Mouse (Mus musculus): Measurements from ENCODE around the gene Rap1a.

Rap1a gene

DNA sequence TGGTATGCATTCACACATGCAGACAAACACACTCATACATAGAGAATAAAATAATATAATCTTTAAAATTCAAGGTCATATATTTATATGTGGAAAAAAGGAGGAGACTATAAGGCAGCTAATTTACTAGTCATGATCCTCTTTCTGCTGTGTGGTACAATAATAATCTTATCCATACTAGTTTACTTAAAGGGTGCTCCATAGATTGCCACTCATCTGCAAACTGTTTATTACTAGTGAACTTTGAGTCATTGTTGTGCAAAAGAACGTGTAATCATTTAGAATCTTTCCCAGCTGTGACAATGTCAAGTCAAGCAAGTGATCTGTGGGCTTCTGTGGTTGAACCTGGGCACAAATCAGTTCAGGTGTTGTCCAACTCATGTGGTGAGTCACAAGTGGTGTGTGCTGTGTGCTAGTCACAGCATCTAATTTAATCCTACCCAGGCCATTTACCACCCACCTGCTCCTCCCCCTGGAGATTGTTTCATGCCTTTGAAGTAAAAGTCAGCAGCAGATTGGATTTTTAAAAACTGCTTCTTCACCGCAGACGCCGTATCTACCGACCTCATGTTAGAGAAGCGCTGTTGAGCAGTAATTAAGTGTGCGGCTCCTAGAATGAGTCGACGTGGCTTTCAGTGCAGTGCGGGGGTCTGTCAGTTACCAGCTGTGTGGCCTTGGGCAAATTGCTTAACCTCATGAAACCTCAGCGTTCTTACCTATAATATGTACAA, 5.5 kb upstream of the Rap1a start:
- DNase-seq (ENCODE audit: low read depth, low spot score) = no peak

DNA sequence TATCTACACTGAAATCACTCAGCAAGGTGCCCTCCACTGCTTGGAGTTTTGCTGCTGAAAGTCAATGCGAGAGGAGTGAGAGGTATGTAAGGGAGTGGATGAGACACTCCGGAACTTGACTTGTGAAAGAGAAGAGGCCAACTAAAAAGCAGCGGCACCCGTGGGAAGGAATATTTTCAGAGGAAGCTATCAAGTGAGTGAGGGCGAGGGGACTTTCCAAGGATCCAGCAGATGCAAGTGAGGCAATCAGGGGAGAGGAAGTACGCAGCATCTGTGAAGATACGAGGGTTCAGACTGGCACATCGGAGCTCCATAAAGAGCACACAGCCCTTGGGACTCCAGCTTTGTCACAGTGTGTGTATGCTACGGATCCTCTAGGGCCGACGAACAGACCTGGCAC, 2.5 kb upstream of the Rap1a start:
- DNase-seq (ENCODE audit: low read depth, low spot score) = no peak

DNA sequence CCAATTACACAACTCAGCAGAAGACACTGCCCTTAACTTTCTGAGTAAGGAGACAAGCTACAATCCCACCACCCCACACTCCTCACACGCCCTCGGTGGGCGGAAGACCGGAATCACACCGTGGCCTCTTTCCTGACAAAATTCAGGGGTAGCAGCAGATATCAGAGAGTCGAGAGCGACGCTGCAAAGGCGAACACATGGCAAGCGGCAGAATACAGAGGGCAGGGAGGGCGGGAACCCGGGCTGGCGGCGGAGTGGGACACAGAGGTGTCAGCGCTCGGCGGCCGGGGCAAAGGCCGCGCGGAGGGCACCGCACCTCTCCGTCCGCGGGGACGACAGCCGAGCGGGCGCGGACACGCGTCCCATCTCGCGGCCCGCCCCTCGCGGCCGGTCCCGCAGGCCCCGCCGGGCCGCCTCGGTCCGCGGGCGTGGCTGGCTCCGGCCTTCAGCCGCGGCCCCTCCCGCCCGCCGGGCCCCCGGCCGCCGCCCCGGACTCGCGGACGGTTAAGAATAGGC, 403 bp downstream of the Rap1a start:
- DNase-seq (ENCODE audit: low read depth, low spot score) = peak; percentile 49

DNA sequence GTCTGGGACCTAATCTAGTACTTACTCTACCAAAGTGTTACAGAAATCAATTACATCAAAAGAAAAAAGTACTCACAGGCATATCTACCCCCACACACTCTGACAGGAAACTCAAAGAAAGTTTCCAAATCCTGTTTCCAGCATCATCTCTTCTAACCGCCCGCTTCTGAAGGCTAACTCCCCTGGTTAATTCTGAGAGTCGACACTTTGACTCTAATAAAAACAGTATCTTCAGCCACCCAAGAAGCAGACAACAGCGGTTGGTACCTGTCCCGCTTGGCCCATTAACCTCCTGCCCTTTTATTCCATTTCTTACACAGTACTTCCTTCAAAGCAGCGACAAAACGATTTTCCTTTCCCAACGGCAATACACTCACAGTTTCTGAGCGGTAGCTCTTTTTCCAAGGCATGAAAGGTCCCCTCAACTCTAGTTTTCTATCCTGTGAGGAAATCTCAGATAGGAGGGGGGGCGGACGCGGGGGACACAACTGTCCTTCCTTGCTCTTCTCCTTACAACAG, 921 bp downstream of the Rap1a start:
- no peak for DNase-seq (ENCODE audit: low read depth, low spot score)

DNA sequence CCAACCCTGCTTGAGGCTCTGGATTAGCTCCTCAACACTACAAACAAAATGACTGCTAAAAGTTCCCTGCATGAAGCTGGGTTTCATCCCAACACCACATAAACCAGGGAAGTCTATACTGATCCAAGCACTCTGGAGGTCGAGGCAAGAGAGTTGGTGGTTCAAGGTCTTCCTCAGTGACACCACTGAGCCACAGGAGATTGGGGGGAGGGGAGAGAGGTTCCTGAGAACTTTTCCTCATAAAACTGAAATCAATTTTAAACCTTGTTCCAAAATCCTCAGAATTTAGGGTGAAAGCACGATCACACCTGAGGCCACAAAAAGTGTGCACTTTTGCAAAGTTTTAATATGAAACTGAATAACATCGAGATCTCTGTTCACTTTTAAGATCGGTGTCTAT, 1.8 kb downstream of the Rap1a start:
- no peak for DNase-seq (ENCODE audit: low read depth, low spot score)

DNA sequence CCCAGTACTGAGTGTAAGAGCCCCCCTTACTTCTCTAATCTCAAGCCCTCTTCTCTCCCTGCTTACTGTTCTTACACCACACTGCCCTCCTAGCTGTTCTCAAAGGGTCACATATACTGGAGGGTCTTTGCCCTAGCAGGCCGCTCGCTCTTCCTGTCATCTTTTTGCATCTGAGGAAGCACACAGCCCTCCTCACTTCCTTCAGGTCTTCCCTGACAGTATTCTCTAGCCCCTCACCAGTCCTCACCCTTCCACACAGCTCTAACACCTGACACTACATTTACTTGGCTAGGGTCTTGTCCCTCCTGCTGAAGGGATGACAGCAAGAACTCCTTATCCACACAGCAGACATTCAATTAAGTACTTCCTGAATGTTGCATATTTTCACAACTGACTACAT, 2.4 kb downstream of the Rap1a start:
- DNase-seq (ENCODE audit: low read depth, low spot score) = no peak

DNA sequence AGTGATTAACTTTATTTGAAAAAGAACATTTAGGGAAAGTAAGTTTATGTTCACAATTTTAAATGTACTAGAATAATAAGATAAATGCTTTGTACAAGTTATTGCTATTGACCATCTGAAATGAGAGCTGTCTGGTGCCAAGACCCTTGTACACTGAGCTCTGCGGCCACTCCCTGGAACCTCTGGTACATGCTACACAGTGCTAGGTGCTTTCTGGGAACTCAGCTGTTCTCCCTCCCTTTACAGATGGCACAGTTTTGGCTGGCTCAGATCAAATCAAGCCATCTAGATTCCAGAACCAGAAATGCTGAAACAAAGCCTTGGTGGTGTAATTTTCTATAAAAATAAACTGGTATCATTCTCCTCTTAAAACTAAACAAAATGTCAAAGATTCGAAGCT, 3.7 kb downstream of the Rap1a start:
- DNase-seq (ENCODE audit: low read depth, low spot score) = no peak

DNA sequence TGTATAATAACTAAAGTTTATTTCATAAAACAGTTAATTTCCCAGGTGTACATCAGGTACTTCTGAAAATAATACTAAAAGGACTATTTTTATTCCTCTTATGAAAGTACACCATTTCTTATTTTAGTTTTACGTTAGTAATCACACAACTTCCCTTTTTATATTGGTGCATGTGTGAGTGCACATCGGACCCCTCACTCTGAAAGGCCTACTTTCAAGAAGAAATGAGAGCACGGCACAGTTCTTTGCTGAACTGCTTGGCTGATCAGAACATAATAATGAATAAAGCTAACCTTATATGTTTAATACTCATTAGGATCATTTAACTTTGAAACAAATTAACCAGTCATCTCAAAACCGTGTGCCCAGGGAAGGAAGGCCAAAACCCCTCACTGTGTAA, 4.4 kb downstream of the Rap1a start:
- DNase-seq (ENCODE audit: low read depth, low spot score) = no peak

DNA sequence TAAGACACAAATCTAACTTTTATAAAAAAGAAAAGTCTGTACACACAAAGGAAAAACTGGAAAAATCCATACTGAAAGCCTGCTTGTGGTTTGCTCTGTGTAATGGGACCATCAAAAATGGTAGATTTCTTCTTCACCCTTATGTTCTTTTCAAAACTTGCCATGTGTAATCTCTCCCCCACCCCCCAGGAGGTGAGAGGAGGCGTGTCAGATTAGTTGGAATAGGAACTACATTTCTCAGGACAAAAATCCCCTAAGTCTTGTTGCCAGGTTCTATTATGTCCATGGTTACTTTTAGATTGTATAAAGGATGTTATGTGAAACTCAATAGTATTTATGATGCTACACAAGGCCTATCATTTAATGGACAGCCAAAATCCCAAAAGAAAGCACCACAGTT, 6.8 kb downstream of the Rap1a start:
- DNase-seq (ENCODE audit: low read depth, low spot score) = no peak

DNA sequence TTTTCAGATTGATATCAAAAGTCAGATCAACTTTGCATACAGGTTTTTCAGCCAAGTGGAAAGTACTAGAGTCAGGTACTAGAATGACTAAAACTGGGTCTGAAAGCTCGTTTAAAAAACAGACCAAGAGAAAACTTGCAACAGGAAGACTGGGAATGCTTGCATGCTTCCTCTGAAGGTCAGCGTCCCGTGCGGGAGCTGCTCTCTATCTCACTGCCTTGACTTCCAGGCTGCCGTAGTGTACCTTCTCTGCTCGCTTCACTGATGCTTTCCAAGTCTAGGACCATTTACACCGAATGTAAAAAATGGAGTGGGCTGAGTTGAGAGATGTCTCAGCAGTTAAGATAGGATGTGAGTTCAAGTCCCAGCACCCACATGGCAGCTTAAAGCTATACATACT, 8.8 kb downstream of the Rap1a start:
- no peak for DNase-seq (ENCODE audit: low read depth, low spot score)

DNA sequence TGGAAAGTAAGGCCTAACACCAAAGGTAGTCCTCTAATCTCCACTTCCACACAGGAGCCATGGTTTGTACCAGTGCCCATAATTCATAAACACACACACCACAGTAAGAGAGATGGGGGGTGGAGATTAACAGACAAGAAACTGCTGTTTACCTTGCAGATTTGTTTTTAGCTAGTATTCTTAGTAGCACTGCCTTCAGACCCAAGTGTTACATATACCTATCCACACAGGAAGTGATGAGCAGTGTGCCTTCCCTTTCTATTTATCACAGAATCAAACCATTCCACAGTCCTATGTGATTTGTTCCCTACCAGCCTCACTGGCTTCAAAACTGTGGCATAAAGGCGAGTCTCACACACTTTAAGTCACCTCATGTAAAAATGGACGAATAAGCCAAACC, 10.0 kb downstream of the Rap1a start:
- DNase-seq (ENCODE audit: low read depth, low spot score) = no peak

DNA sequence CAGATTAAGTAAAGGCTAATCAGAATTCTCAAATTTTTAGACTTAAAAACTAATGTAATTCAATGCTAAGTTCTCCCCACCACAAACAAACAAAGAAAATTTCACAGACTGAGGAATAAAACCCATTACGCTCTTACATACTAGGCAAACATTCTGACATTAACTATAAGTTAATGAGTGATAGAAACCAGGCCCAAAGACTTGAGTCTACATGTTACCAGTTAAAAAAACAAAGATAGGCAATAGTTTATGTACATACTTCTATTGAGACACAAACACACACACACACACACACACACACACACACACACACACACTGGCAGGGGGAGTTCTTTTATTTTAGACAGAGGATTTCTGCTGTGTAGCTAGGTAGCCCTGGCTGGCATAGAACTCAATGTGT, 10.8 kb downstream of the Rap1a start:
- no peak for DNase-seq (ENCODE audit: low read depth, low spot score)

DNA sequence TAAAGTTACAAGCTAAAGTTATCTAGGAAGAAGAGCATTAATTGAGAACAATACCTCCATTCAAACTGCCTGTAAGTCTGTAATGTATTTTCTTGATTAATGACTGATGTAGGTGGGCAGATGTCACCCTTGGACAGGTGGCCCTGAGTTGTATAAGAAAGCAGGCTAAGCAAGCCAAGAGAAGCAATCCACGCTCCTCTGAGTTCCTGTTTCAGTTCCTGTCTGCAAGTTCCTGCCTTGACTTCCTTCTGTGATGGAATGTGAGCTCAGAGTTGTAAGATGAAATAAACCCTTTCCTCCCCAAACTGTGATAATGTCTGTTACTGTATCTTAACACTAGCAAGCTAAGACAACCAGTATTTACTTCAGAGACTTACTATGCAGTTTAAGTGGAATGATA, 11.4 kb downstream of the Rap1a start:
- no peak for DNase-seq (ENCODE audit: low read depth, low spot score)

DNA sequence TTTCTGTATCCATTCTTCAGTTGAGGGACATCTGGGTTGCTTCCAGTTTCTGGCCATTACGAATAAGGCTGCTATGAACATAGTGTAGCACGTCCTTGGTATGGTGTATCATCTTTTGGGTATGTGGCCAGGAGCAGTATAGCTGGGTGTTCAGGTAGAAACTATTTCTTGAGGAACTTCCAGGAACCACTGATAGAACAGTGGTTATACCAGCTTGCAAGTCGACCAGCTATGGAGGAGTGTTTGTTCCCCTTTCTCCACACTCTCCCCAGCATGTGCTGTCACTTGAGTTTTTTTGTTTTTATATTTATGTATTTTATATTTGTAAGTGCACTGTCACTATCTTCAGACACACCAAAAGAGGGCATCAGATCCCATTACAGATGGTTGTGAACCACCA, 13.8 kb downstream of the Rap1a start:
- no peak for DNase-seq (ENCODE audit: low read depth, low spot score)

DNA sequence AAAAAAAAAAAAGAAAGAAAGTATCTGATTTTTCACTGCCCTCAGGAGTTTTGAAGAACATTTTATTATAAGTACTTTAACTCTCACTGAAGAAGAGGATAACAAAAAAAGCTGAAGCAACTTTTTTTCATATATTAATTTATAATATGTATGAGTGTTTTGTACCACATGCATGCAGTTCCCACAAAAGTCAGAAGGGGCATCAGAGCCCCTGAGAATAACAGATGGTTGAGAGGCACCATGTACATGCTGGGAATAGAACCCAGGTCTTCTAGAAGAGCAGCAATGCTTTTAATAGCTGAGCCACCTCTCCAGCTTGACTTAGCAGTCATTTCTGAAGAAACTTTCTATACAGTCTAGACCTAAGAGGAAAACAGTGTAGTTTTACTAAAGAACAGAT, 15.3 kb downstream of the Rap1a start:
- DNase-seq (ENCODE audit: low read depth, low spot score) = no peak

DNA sequence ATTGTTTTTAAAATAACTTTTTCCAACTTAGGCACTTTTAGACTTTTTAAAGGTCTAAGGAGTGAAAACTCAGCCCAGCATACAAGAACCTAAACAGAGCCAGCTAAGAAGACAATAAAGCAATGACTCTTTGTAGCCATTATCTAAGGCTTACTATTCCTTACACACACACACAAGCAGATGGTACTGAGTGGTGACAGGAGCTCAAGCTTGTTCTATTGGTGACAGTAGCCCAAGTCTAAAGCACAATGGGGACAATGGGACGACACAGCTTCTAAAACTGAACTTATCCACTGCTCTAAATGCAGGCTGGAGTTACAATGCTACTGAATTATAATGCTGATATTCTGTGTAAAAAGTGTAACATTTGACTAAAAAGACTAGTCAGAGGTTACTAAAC, 17.3 kb downstream of the Rap1a start:
- no peak for DNase-seq (ENCODE audit: low read depth, low spot score)

DNA sequence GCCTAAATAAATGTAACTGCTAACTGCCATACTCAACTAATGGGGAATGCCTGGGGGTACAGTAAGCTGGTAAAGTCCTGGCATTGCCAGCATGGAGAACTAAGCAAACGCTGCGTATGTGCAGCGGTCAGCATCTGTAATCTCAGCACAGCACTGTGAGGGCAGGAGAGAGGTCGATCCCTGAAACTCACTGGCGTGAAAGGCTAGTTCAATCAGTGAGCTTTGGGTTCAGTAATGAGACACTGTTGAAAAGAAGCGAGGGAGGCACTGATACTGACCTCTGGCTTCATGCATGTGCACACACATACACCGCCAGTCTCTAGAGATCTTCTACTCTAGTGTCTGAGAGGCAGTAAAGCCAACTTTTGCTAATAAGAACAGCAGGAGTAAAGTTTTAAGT, 18.7 kb downstream of the Rap1a start:
- no peak for DNase-seq (ENCODE audit: low read depth, low spot score)

DNA sequence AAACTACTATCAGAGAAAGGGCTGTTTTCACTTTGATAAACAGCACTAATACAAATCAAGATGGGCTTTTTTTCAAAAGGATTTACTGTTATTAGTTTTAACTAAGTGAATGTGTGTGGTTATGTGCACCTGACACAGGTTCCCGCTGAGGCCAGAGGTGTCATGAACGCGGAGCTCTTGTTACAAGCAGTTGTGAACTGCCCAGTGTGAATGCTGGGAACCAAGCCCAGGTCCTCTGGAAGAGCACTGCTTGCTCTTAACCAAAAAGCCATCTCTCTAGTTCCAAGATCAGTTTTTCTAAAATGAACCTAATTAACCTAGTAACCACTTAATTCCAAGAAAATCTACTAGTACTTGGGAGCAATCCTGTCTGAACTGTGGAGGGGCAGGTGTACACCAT, 23.1 kb downstream of the Rap1a start:
- DNase-seq (ENCODE audit: low read depth, low spot score) = no peak

DNA sequence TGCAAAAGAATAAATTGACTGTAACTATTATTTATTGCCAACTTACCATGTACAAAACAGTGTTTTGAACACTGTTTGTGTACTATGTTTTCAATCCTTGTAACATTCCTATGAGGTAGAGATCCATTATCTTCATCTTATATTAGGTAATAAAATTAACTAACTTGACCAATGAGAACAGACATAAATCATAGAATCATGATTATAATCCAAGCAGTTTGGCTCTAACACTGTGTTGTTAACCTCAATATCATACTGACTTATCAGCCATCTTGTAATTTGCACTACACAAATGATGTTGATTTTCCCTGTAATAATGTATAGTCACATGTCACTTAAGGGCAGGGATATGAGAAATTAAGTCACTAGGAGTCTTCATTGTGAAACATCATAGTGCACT, 26.6 kb downstream of the Rap1a start:
- DNase-seq (ENCODE audit: low read depth, low spot score) = no peak

DNA sequence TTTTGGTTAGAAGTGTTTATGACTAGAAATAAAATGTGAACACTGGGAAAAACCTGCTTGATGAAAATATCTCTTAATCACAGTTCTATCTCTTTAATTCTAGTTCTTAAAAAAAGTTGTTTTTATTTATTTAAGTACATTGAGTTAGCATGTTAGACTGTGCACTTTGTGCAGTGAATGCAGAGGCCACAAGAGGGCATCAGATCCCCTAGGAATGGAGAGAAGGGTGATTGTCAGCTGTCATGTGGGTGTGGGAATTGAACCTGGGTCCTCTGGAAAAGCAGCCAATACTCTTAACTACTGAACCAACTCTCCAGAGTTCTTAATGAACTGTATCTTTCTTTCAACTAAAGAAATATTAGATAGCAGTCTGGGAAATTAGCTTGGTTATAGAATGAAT, 29.6 kb downstream of the Rap1a start:
- no peak for DNase-seq (ENCODE audit: low read depth, low spot score)

DNA sequence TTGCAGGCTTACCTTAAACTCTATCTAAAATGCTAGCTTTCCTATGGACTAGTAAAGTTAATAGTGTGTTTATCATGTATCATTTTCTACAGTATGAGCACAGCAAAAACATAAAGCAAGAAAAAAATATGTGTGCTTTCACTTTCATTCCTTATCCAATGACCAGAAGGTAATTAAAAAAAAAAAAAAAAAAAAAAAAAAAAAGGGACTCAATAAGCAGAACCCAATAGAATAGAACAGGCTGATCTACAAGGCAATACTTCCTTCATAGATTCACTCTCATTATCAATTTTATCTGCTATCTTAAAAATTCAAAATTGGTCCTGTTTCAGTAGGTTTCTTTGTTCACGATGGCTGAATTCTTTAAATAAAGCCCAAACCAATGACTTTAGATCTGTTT, 30.3 kb downstream of the Rap1a start:
- DNase-seq (ENCODE audit: low read depth, low spot score) = no peak

DNA sequence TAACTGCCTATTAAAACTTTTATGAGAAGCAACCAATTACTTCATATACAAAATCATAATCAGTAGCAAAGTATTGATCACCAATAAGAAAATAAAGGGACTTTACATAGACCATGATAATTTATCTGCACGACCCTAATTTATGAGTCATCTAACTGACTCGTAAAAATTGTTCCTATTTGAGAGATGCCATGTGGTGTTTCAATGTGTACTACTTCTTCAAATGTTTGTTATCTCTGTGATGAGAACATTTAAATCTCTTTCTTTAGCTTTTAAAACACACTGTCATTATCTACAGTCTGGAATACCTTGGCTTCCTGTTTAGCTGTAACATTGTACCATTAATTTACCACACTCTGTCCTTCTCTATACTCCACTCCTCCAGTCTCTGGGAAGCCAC, 31.8 kb downstream of the Rap1a start:
- DNase-seq (ENCODE audit: low read depth, low spot score) = no peak

DNA sequence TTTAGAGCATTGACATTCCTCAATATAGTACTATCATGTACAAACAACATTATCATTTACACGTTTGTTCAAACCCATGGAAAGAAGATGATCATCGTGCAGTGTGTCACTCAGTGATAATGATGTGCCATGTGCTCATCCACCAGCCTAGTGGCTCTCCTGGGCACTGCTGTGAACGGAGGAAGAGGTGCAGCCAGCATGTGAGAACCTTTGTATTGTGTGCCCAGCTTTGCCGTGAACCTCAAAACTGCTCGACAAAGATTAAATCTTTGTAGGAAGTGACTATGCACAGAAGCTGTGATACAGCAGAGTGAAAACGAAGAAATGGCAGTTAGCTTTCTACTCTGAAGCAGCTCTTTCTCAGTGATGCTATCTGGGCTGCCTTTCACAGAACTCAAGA, 32.6 kb downstream of the Rap1a start:
- DNase-seq (ENCODE audit: low read depth, low spot score) = no peak
